Mouse (Mus musculus): ENCODE results near the gene Cbfa2t3.

Gene Cbfa2t3

GRCm38 (mm10) chr8:122699005-122699492 is at the start of gene Cbfa2t3:
Cbfa2t3 (minus strand) TSS chr8:122699109.
- DNase-seq: peak in 1 of 2 experiments; percentile 51

GRCm38 (mm10) chr8:122747825-122748224 is 48.9 kb upstream of the Cbfa2t3 start:
- DNase-seq: no peak

- DNase-seq: no peak
These were observed 47.5 kb upstream of the Cbfa2t3 start for GRCm38 (mm10) chr8:122746439-122746838.

GRCm38 (mm10) chr8:122745750-122746275 is 46.9 kb upstream of the Cbfa2t3 start:
- no peak for DNase-seq

- DNase-seq: peak; percentile 76 to 87
These were observed 46.3 kb upstream of the Cbfa2t3 start for GRCm38 (mm10) chr8:122745022-122745749.

- no peak for DNase-seq
These were observed 43.6 kb upstream of the Cbfa2t3 start for GRCm38 (mm10) chr8:122742471-122742870.

- DNase-seq: peak; percentile 71 to 83
These were observed 40.3 kb upstream of the Cbfa2t3 start for GRCm38 (mm10) chr8:122739102-122739725.

- DNase-seq: no peak
These were observed 39.0 kb upstream of the Cbfa2t3 start for GRCm38 (mm10) chr8:122737886-122738285.

- no peak for DNase-seq
These were observed 38.2 kb upstream of the Cbfa2t3 start for GRCm38 (mm10) chr8:122737071-122737470.

GRCm38 (mm10) chr8:122736623-122737022 is 37.7 kb upstream of the Cbfa2t3 start:
- no peak for DNase-seq

- DNase-seq: peak in 1 of 2 experiments; percentile 44
These were observed 36.9 kb upstream of the Cbfa2t3 start for GRCm38 (mm10) chr8:122735542-122736473.

GRCm38 (mm10) chr8:122735110-122735509 is 36.2 kb upstream of the Cbfa2t3 start:
- DNase-seq: no peak

GRCm38 (mm10) chr8:122728630-122729029 is 29.7 kb upstream of the Cbfa2t3 start:
- no peak for DNase-seq

GRCm38 (mm10) chr8:122727412-122727811 is 28.5 kb upstream of the Cbfa2t3 start:
- no peak for DNase-seq

- no peak for DNase-seq
These were observed 27.9 kb upstream of the Cbfa2t3 start for GRCm38 (mm10) chr8:122726789-122727188.

GRCm38 (mm10) chr8:122725187-122725586 is 26.3 kb upstream of the Cbfa2t3 start:
- no peak for DNase-seq

GRCm38 (mm10) chr8:122720811-122721640 is 22.1 kb upstream of the Cbfa2t3 start:
- peak; percentile 68 to 72 for DNase-seq

GRCm38 (mm10) chr8:122720070-122720729 is 21.3 kb upstream of the Cbfa2t3 start:
- peak; percentile 51 to 60 for DNase-seq

- DNase-seq: no peak
These were observed 20.7 kb upstream of the Cbfa2t3 start for GRCm38 (mm10) chr8:122719500-122720065.

GRCm38 (mm10) chr8:122718711-122719499 is 20.0 kb upstream of the Cbfa2t3 start:
- DNase-seq: no peak

All from cerebellum, postnatal 25 days (tissue).